Mouse (Mus musculus) lung, postnatal 10 days (tissue): ENCODE results near the gene Ott.
"Not testable (repeated sequence)": the region's sequence is repeated elsewhere in the genome, so short reads cannot be mapped to it uniquely, and the experiment has no call there.

Source experiments
- DNase-seq: peaks from one replicate; pipeline ENCODE4 v3.0.0; 2021

The Ott gene

DNA sequence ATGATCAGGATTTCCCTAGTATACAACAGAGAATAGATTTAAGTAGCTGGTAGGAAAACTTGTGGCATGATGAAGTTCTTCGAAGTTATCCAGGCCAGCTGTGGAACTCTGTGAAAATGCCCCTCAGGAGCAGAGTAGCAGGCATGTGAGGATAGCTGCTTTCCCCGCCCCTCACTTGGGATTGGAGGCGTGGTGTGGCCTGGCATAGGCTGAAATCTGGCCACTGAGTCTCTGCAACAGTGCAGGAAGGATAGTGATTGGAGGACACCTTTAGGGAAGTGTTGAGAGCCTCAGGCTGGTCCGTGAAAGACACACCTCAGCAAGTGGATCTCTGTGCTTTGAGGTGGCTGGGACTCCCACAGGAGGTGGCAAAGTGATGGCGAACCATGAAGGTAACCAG is at the start of gene Ott:
Gene Ott, plus strand, starts transcription at position 301 of the 400 bp plus-strand sequence.
- not testable (repeated sequence) for DNase-seq
